ENCODE assay signal across 11 mouse cellular contexts in genomic region chr1:132346134-132346851, GRCm38 (mm10). TPM values are rescaled to one million over a fixed set of nuclear protein-coding genes. Genes with fewer than 3 reads are reported as not detected.
DNase-seq lines count a peak whose midpoint lies in the region; ATAC-seq lines count a peak whose summit lies in the region.
"Had no signal": no experiment of that assay in that cellular context is flagged by ENCODE, and none has a peak within 500 bp of the region (broad histone marks: within the 10 kb centered on the region; RNA-seq: fewer than 3 reads in every experiment).

No protein-coding gene starts in this region.

- peak; percentile 73 for DNase-seq in gastrocnemius, adult 18-20 months (ENCODE audit: low spot score)
- no peak for DNase-seq in gastrocnemius, postnatal 10 days
- DNase-seq in NIH3T3 (ENCODE audit: low read depth) = peak; percentile 90
- DNase-seq in liver, embryonic 11.5 days (ENCODE audit: low spot score) = no peak
- DNase-seq in embryo, embryonic 10.5 days (ENCODE audit: low spot score) = no peak

- no peaks in the 10 kb centered on the region for H3K36me3 ChIP-seq in heart, embryonic 16.5 days (ENCODE audit: control insufficient read depth, insufficient read depth)
- no peaks in the 10 kb centered on the region for H3K36me3 ChIP-seq in liver, embryonic 11.5 days (ENCODE audit: control insufficient read depth, insufficient read depth, low read length)
- no peaks in the 10 kb centered on the region for H3K36me3 ChIP-seq in forebrain, embryonic 16.5 days (ENCODE audit: control insufficient read depth, insufficient read depth)

- H3K4me1 ChIP-seq in heart, embryonic 16.5 days (ENCODE audit: control insufficient read depth, insufficient read depth, low read length) = peaks cover 7% of the 10 kb centered on the region
- H3K4me1 ChIP-seq in liver, embryonic 11.5 days (replicated peaks; ENCODE audit: control insufficient read depth, insufficient read depth, low read length) = peaks cover 11% of the 10 kb centered on the region; the same call in 1 of the 2 replicates
- H3K4me1 ChIP-seq in forebrain, embryonic 16.5 days (replicated peaks; ENCODE audit: control insufficient read depth, insufficient read depth, low read length) = no peaks in the 10 kb centered on the region

- 0 out of 2 replicates have a peak overlapping the region, but pooled peaks have one; percentile 30 for H3K9ac ChIP-seq in heart, embryonic 16.5 days (ENCODE audit: low read length)
- no peak overlapping the region for H3K9ac ChIP-seq in liver, embryonic 11.5 days (ENCODE audit: low read depth, low read length)
- no peak overlapping the region for H3K9ac ChIP-seq in forebrain, embryonic 16.5 days (replicated peaks; ENCODE audit: low read depth, low read length)

- peaks cover 5% of the 10 kb centered on the region; the same call in 1 of the 2 replicates for H3K9me3 ChIP-seq in heart, embryonic 16.5 days (replicated peaks; ENCODE audit: control insufficient read depth, low read length)
- no peaks in the 10 kb centered on the region for H3K9me3 ChIP-seq in liver, embryonic 11.5 days (ENCODE audit: control insufficient read depth, low read length)
- H3K9me3 ChIP-seq in forebrain, embryonic 16.5 days (ENCODE audit: control insufficient read depth, low read length) = no peaks in the 10 kb centered on the region

- peak overlapping the region; percentile 76 for H3K27ac ChIP-seq in heart, embryonic 16.5 days (ENCODE audit: low read length)
- no peak overlapping the region; the same call in 1 of the 2 replicates for H3K27ac ChIP-seq in liver, embryonic 11.5 days (ENCODE audit: low read depth, low read length)
- H3K27ac ChIP-seq in forebrain, embryonic 16.5 days (ENCODE audit: low read length) = no peak overlapping the region

- 59% methylated on average over 12 of the region's 12 CpGs for WGBS in heart, embryonic 16.5 days
- WGBS in liver, embryonic 11.5 days = 63% methylated on average over 12 of the region's 12 CpGs
- 88% methylated on average over 12 of the region's 12 CpGs for WGBS in forebrain, embryonic 16.5 days

- no peak overlapping the region for H3K4me2 ChIP-seq in heart, embryonic 16.5 days (ENCODE audit: low read depth, low read length)
- no peak overlapping the region for H3K4me2 ChIP-seq in liver, embryonic 11.5 days
- H3K4me2 ChIP-seq in forebrain, embryonic 16.5 days (ENCODE audit: low read length) = no peak overlapping the region

- peak; percentile 71 for ATAC-seq in heart, embryonic 16.5 days (replicated peaks; ENCODE audit: extremely low read depth, insufficient read depth, low FRiP score)
- 0 out of 2 replicates have a peak, but pooled peaks have one; percentile 32 for ATAC-seq in liver, embryonic 11.5 days (replicated peaks; ENCODE audit: low FRiP score)
- no peak for ATAC-seq in granulocyte monocyte progenitor cell, adult 5-6 weeks (replicated peaks; ENCODE audit: poor library complexity, severe bottlenecking)
- no peak for ATAC-seq in forebrain, embryonic 16.5 days

- no peaks in the 10 kb centered on the region for H3K27me3 ChIP-seq in heart, embryonic 16.5 days (ENCODE audit: control insufficient read depth, insufficient read depth, low read length)
- no peaks in the 10 kb centered on the region for H3K27me3 ChIP-seq in liver, embryonic 11.5 days (replicated peaks; ENCODE audit: control insufficient read depth, insufficient read depth, low read length)
- no peaks in the 10 kb centered on the region for H3K27me3 ChIP-seq in forebrain, embryonic 16.5 days (replicated peaks; ENCODE audit: control insufficient read depth, insufficient read depth, low read length)

- no peak overlapping the region for H3K4me3 ChIP-seq in heart, embryonic 16.5 days (ENCODE audit: low read length)
- no peak overlapping the region for H3K4me3 ChIP-seq in liver, embryonic 11.5 days (ENCODE audit: low read depth, low read length)
- H3K4me3 ChIP-seq in forebrain, embryonic 16.5 days (replicated peaks; ENCODE audit: low read length) = no peak overlapping the region
- H3K4me3 ChIP-seq: erythroblast, embryonic 14.5 days had no signal

RNA-seq across cellular contexts. Expression of gene Nuak2, which starts 30.4 kb away (rescaled TPM):
- 1 to 10 TPM in 1 of 2 experiments, under 1 TPM in 1; 0.87 to 1.1 TPM for total RNA-seq in gastrocnemius, adult 18-20 months (2021)
- 1 to 10 TPM; 2.0 to 2.2 TPM for total RNA-seq in gastrocnemius, postnatal 10 days (2021)
- 3.4 and 4.3 TPM in 2 replicates for polyA plus RNA-seq in heart, embryonic 16.5 days (2015; fragmentation: Nextera tagmentation; extraction: Ambion mirVana)
- polyA plus RNA-seq in liver, embryonic 11.5 days (2014; fragmentation: Nextera tagmentation; extraction: Ambion mirVana) = 1.2 and 2.0 TPM in 2 replicates
- total RNA-seq in granulocyte monocyte progenitor cell, adult 5-6 weeks (2014; fragmentation: Nextera tagmentation) = 37.2 and 40.4 TPM in 2 replicates
- 19.3 and 21.7 TPM in 2 replicates for total RNA-seq in granulocyte monocyte progenitor cell, adult 5-6 weeks (2017)
- polyA plus RNA-seq in forebrain, embryonic 16.5 days (2015; fragmentation: Nextera tagmentation; extraction: Ambion mirVana) = 13.3 and 13.4 TPM in 2 replicates
- polyA plus RNA-seq: erythroblast, embryonic 14.5 days had no signal

RNA-seq across cellular contexts. Expression of gene Tmcc2, which starts 44.8 kb away (rescaled TPM):
- 10 to 100 TPM; 36.8 to 41.5 TPM for total RNA-seq in gastrocnemius, adult 18-20 months (2021)
- 10 to 100 TPM; 24.8 to 30.7 TPM for total RNA-seq in gastrocnemius, postnatal 10 days (2021)
- 10.6 and 11.1 TPM in 2 replicates for polyA plus RNA-seq in heart, embryonic 16.5 days (2015; fragmentation: Nextera tagmentation; extraction: Ambion mirVana)
- 24.6 and 28.1 TPM in 2 replicates for polyA plus RNA-seq in liver, embryonic 11.5 days (2014; fragmentation: Nextera tagmentation; extraction: Ambion mirVana)
- total RNA-seq in granulocyte monocyte progenitor cell, adult 5-6 weeks (2014; fragmentation: Nextera tagmentation) = 1.5 and 6.2 TPM in 2 replicates
- total RNA-seq in granulocyte monocyte progenitor cell, adult 5-6 weeks (2017) = 3.7 and 4.2 TPM in 2 replicates
- polyA plus RNA-seq in forebrain, embryonic 16.5 days (2015; fragmentation: Nextera tagmentation; extraction: Ambion mirVana) = 30.4 and 34.9 TPM in 2 replicates

RNA-seq across cellular contexts. Expression of gene Klhdc8a, which starts 47.9 kb away (rescaled TPM):
- total RNA-seq in gastrocnemius, adult 18-20 months (2021) = under 1 TPM; 0.27 to 0.36 TPM
- total RNA-seq in gastrocnemius, postnatal 10 days (2021) = under 1 TPM; 0.45 to 0.52 TPM
- polyA plus RNA-seq in heart, embryonic 16.5 days (2015; fragmentation: Nextera tagmentation; extraction: Ambion mirVana) = 0.49 and 0.62 TPM in 2 replicates
- polyA plus RNA-seq in liver, embryonic 11.5 days (2014; fragmentation: Nextera tagmentation; extraction: Ambion mirVana) = 0.05 TPM in 1 of 2 replicates, not detected in the other
- not detected in 2 replicates for total RNA-seq in granulocyte monocyte progenitor cell, adult 5-6 weeks (2014; fragmentation: Nextera tagmentation)
- total RNA-seq in granulocyte monocyte progenitor cell, adult 5-6 weeks (2017) = not detected in 2 replicates
- polyA plus RNA-seq in forebrain, embryonic 16.5 days (2015; fragmentation: Nextera tagmentation; extraction: Ambion mirVana) = 2.7 and 3.4 TPM in 2 replicates
- total RNA-seq: neutrophil, adult 5-6 weeks had no signal
- polyA plus RNA-seq: erythroblast, embryonic 14.5 days; limb, embryonic 11.5 days had no signal

Comparison
In these comparisons a context has a peak if more than half of its experiments do, and no peak if none do; other contexts are left out.
1. DNase-seq: peak in gastrocnemius, adult 18-20 months (single experiment) and NIH3T3 (single experiment); none in gastrocnemius, postnatal 10 days (single experiment), liver, embryonic 11.5 days (single experiment) and embryo, embryonic 10.5 days (single experiment).
2. ATAC-seq: peak in heart, embryonic 16.5 days (single experiment) and liver, embryonic 11.5 days (single experiment); none in granulocyte monocyte progenitor cell, adult 5-6 weeks (single experiment) and forebrain, embryonic 16.5 days (single experiment).
3. RNA of gene Nuak2, which starts 30.4 kb away (total RNA-seq): 19.3 to 40.4 TPM in granulocyte monocyte progenitor cell, adult 5-6 weeks; 2.0 to 2.2 TPM in gastrocnemius, postnatal 10 days and 0.87 to 1.1 TPM in gastrocnemius, adult 18-20 months; every median in the first group is over 4 times any median in the second.